Mouse (Mus musculus) ovary, postnatal 14 days (tissue): ENCODE measurements at regions not wholly inside any gene's neighbourhood (a gene's known extent, or its start where the extent isn't known, plus 50 kb on each side); places are given as distances from the start of the nearest gene placed in this dataset.

Experiments
- DNase-seq: peaks from one replicate; pipeline ENCODE4 v3.0.0; 2022; ENCODE audit warnings: low spot score

DNA sequence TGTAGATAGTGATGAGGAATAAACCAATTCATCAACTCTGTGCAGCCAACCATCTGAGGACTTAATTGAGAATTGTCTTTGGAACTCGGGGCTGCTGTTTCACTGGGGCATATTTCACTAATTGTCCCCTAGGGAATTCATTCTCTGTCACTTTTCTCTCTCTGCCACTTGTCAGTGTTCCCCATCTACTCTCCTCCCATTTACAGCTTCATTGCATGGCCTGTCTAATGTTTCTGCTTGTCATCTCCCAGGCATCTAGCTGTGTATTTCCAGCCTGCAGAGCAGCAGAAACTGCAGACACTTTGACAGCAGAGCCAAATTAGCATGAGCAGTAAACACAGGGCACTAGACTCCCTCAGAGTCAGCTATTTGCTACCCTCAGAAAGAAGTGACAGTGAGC is 1105.2 kb downstream of the Ntrk3 start:
- DNase-seq, result no peak

DNA sequence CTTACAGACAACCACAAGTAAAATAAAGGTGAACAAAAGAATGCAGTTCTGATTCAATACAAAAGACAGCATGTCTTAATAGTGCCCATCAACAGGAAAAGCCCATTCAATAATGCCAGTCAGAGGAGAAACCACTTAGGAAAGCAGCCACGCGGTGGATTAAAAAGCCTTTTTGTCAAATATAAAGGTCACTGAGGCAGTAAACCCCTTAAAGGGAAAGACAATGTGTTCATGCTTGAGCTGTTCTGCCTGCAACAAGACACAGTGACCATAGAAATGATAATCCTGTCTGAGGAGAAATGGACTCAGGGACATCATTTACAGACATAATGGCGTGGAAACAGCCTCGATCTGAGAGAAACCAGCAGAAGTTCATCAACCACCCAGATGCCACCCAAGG is 1114.3 kb downstream of the Ntrk3 start:
- DNase-seq, result no peak

DNA sequence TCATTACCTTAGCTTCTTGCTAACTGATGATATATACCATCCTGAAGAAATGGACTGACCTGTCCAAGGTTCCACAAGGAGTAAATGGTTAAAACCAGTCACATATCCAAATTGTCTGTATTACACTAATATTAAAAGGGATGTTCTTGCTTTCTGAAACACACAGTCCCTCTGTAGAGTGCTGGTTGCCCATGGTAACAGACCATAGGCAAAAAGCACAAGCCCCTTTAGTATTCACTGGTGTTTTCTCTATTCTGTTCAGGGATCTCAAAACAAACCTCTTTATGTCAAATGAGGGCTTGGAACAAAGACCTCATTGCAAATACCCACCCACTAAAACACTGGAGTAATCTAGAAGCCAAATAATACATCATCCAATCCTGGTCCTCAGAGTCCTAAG is 1114.9 kb downstream of the Ntrk3 start:
- DNase-seq, result no peak

DNA sequence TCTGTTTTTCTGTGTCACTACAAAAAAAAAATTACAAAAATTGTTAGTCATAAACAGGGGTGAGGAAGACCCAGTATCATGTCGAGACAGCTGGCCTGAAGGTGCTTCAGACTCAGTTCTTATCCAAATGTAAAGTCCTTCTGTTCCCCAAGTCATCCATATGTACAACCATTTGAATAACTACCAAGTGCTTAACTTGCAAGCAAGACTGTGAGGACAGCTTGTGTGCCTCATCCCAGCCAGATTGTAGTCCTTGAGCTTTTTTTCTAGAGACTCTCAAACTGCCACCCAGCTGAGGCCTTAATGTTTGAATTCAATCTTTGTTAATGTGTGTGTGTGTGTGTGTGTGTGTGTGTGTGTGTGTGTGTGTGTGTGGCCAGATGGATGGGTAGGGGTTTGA is 1164.9 kb downstream of the Ntrk3 start:
- DNase-seq, result no peak

DNA sequence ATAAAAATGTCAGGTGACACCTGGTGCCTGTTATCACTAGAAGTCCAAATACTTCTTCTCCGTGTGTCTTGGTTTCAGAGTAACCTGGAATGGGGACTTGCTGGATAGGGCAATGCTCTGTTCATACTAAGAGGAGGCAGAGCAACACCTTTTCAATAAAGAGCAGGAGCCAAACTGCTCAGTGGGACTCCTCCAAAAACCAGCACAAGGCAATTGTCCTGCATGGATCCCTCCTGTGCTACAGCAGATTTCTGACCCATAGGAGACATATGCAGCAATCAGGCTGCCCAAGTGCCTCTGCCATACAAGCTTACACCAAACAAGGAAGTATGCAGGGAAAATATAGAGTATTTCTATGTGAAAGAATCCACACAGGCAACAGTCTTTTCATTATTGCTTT is 1178.7 kb downstream of the Ntrk3 start:
- no peak for DNase-seq

DNA sequence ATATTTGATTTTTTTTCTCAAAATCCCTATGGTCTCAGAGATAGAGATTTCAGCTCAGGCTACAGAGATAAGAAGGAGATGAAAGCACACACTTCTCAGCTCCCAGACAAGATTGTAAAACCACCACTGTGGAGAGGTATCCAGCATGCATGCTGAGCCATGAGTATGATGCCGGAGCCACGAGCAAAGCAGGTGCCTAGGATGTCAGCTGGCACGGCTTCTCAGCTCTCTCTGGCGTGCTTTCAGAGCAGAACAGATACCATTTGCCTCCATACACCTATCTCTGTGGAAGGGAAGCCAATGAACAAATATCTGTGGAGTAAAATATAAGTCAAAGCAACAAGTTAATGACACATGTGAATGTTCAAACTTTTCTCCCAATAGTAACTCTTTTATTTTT is 1179.3 kb downstream of the Ntrk3 start:
- no peak for DNase-seq

DNA sequence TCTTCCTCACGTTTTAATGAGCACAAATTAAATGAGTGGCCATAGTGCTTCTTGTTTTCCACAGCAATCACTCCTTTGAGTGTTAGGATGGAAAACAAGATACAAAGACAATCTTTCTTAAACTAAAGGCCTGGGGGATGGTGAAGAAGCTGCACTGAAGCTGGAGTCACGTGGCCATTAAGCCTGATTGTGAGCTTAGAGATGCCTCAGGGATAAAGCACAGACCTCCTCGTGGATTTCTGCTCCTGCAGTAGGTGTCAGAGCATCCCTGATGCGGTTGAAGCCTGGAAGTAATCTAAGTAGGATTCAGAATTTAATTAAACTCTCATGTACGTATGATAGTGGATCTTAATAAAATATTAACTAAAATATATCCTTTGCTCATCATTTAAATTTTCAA is 1200.9 kb downstream of the Ntrk3 start:
- no peak for DNase-seq

DNA sequence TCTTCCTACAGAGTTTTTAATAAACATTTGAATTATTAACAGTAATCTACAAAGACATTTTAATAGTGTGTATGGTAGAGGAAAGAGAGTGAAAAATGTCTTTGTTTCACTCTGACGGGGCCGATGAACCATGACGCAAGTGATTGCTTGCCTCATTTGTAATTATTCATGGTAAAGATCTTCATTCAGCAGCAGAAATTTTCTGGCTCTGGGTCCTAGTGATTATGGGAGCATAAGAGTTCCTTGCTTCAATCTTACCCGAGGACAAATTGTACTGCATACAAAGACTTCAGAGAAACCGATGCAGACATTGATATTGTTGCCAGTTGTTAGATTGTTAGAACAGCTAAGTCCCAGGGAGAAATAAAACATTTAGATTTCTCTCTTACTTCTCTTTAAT is 1209.9 kb downstream of the Ntrk3 start:
- DNase-seq, result no peak

DNA sequence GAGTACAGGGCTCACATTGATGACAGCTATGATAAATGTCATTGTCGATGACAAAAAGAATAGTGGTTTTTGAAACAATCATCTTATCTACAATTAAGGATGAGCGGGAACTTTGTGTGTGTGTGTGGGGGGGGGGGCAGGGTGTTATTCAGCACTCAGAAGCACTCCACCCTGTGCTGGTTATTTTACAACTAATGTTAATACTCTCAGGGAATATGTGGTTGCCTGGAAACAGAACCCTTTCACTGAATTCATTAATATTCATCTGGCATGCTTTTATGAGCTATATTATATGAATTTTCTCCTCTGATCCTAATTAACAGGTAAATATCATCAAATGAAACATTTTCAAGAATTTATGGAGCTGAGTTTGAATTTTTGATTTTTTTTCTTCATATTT is 1228.2 kb downstream of the Ntrk3 start:
- DNase-seq, result no peak

DNA sequence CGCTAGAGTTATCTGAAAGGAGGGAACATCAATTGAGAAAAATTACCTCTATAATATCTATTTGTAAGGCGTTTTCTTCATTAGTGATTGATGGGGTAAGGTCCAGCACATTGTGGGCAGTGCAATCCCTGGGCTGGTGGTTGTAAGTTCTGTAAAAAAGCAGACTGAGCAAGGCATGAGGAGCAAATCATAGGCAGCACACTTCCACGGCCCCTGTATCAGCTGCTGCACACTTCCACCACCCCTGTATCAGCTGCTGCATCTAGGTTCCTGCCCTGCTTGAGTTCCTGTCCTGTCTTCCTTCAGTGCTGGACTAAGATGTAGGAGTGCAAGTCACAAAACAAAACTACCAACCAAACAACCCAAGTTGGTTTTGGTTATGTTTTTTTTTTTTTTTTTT is 1230.2 kb downstream of the Ntrk3 start:
- no peak for DNase-seq

DNA sequence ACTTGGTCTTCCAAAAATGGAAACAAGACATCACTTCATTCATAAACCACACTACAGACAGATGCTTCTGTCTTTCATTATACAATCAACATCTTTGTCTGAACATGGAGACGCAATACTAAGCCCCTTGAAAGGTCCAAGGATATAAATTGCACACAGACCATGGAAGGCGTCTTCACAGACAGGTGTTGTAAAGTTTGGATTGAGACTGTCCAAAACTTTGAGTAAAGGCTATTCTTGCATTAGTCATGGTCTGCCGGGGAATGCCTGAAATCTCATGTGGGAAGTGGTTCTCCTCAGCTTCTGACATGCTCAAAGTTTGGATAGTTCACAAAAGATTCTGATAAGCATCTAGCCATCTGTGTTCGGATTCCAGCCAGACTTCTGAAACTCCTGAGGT is 1235.2 kb downstream of the Ntrk3 start:
- no peak for DNase-seq

DNA sequence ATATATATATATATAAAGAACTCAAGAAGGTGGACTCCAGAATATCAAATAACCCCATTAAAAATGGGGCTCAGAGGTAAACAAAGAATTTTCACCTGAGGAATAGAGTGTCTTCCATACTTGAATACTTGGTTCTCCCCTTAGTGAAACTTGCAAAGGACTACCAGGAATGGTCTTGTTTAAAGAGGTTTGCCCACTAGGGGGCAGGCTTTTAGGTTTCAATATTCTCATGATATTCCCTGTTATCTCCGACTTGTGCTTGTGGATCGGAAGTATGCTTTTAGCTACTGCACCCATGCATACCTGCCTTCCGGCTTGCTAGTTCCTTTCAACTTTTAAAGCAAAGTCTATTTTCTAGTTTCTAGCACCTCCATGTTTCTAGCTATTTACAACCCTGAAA is 1242.7 kb downstream of the Ntrk3 start:
- DNase-seq, result no peak

DNA sequence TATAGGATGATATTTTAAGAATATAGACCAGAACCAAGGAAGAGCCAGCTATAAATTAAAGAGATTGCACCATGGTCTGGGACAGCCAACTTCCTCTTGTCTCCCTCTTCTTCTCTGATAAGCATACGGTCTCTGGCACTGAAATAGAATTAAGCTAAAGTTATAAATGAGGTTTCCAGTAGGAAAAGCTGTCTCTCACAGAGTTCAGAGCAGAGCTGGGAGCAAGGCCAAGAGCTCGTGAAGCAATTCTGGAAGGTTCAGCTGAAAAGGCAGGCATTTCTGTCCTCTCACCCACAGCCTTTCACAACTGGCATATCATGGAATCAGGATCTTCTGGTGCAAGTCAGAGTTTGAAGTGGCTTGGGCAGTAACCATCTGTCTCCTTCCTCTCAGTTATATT is 1247.8 kb downstream of the Agbl1 start:
- DNase-seq, result peak; percentile 3

DNA sequence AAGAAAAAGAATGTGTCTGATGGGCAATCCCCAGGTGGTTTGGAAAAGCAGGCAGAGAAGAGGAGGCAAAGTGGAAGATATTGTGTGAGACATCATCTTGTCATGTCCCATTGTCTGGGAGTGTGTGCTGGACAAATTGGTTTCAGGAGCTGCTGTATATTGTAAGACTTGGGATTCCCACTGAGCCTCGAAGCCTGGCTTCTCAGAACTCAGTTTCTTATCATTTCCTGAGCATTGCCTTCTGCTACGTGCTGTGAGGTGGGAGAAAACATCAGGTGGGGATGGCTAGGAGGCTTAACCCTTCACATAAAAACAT is 1216.3 kb downstream of the Agbl1 start:
- no peak for DNase-seq

DNA sequence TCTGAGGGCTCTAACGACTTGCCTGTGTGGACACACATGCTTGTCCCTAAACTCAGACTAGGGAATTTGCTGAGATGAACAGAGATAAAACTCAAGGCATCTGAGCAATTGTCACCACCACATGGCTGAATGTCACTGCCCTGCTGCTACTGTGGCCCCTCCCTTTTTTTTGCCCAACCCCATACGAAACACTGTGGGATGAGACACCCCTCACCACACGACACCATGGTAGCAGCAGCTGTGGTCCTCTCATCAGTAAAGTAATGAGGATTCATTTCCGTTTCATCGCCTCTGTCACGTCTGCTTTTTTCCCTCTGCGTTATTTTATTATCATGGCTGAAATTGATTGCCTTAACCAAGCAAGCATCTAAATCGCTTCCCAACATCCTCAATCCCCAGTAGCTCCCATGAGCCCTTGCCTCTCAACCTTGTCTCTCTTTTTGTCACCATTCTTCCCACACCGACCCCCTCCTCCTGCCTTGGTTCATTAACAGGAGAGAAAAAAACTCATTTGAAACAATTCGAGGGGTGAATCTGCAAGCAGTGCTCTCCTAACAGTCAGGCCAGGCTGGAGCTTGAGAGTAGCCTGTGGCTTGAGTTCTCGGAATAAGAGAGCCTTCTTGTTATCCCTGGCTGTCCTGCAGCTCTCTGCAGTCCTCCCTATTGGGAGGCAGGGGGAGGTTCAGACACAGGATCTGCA is 1215.8 kb downstream of the Agbl1 start:
- DNase-seq, result no peak

DNA sequence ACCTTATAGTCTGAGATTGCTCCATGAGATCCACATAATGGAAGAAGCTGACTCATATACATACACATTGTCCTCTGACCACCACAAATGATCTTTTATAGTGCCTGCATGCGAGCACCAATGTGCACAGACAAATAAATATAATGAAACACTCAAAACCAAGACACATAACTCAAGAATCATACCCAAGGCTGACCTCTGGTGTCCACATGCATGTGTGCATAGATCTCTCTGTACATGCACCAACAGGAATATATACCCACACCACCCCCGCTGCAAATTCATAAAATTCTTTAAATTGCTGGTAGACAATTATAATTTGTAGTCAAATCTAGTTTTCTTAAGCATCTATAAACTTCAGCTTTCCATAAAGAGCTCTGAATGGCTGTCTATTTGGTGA is 1211.9 kb downstream of the Agbl1 start:
- DNase-seq, result no peak

DNA sequence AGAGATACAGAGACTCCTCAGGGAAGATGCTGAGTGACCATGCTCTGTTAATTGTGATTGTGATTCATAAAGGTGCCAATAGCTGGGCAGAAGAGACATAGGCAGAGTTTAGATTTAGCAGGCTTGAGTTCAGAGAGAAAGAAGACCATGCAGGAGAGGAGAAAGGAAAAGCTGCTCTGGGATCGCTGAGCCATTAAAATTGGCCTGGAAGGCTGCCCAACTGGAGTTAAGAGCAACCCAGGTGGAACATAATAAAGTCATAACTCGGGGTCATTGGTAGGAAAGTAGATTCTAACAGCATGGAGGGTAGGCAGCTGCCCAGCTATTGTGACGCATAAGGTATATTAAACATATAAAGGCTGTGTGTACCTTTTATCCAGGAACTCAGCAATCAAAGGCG is 1183.9 kb downstream of the Agbl1 start:
- DNase-seq, result no peak
